Mouse (Mus musculus): Measurements from ENCODE around the gene Sdad1. TPM values are rescaled to one million over a fixed set of nuclear protein-coding genes. Genes with fewer than 3 reads are reported as not detected.

Gene Sdad1
- total RNA-seq, 2 experiments from 2014 or later: 15.8 to 17.4 TPM

DNA sequence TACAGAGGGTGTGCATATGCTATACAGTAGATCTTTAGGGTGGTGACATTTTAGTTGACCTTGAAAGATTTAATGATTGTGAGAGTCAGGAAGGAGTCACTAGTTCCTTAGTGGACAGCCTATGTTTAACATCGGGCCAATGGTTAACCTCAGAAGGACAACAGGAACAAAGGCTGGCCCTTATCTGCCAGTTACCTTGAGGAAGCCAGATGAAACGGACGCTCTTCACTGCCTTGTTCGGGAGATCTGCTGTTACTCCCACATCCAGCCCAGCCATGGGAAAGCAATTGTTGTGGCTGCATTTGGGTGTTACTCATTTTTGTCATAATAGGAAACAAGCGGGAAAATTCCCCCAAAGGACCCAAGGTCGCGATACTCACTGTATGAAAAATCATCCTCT is 3.5 kb upstream of the Sdad1 start:
- no peak for DNase-seq (ENCODE audit: low spot score)

DNA sequence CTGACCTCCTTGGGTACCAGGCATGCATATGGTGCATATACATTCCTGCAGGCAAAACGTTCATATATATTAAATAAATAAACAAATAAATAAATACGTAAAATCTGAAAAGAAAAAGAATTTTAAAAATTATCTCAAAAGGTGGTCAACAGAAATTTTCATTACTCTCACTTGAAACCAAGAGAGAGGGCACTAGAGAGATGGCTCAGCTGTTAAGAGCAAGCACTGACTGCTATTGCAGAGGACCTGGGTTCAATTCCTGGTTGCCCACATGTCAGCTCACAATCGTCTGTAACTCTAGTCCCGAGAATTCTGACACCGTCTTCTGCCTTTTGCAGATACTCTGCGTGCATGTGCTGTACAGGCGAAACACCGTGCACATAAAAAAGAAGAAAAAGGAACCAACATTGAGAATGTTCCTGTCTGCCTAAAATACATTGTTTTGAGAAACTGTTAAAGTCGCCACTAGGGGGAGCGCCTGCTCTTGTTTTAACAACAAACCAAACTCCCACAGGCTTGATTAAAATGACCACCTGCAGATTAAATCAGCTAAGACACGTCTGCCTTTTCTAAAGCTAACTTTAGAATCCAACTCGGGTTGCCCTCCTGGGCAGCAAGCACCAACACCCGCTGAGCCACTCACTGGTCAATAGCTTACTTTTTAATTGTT is 1.9 kb upstream of the Sdad1 start:
- peak; percentile 91 for DNase-seq (ENCODE audit: low spot score)

DNA sequence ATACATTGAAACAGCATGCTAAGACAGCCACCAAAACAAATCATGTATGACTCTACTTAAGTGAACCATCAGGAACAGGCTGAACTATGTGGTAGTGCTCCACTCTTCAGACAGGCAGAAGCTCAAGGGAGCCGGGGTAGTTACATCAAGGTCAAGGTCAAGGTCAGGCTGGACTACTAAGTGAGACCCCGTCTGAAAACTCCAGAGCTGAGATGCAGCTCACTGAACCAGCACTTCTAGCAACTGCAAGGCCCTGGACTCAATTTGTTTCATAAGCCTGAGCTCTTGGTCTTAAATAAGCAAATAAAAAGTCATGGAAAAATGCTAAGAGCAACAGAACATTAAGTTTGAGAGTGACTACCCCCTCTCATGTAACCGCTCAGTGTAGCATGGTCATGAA is 6.0 kb downstream of the Sdad1 start:
- no peak for DNase-seq (ENCODE audit: low spot score)

DNA sequence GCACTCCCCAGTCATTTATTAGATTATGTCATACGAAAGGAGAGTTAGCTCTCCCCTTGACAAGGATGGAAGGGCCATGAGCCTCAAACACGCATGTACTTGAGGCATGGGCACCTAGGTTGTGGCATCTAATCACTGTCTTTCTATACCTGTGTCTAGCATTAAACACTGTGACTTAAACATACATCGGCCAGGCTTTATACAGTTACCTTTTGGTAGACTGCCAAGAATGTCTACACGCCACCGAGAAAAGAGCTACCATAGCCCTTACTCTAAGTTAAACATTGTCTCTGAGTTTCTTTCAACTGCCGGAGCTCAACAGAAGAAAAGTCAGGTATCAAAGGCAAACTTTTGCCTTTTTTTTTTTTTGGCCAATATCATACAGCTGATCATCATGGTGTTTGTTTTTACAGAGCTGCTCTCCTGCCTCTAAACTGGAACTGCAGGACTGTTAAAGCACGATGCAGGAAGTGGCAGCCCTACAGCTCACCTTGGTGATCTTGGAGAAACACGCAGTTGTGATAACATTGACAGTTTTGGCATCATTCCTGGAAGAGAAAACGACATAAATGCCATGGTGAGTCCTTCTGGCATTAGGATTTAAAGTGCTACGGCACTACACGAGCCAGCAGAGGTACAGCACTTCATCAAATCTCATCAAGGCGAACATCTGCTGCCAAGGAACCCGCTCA is 8.0 kb downstream of the Sdad1 start:
- DNase-seq (ENCODE audit: low spot score): no peak

DNA sequence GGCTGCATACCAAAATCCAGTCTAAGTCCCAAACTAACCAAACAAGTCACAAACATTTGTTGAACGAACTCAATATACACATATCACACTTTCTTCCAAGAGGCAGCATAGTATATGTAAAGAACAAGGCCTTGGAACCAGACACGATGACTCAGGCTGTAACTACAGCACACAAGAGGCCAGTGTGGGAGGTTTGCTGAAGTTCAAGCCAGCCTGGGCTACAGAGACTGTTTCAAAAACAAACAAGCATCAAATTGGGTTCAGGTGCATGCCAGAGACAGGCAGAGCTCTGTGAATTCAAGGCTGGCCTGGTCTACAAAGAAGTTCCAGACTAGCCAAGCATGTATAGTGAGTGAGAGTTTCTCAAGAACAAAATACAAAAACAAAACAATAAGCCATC is 15.8 kb downstream of the Sdad1 start:
- DNase-seq (ENCODE audit: low spot score): no peak

DNA sequence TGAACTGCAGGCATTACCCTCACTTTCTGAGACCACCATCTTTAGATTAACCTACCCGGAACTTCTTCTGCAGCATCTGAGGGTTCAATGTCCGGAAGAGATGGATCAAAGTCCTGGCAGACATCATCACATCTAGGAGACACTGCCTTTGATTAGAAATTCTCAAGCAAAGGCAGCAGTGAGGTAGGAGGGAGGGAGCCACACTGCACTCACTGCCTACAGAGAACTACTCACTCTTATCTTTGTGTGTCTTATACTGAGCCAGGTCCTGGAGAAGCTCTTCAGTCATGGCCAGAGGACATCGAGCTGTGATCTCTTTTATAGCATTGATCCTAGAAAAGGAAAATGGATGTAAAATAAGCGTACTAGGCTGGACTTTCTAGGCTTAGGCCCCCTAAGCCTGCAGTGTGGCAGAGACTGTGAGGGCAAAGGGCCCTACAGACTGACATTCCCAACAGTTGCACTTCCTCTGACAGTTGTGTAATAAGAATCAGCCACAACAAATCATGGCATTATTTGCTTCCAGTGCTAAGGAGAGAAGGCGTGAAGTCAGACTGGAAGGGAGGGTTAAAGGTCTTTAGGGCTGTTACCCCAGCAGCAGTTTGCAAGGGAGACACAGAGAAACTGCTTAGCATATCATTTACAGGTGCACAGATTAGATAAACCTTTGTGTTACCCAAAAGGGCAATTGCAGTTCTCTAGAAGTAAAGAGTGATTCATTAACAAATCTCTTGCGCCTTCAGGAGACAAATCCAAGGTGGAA is 18.4 kb downstream of the Sdad1 start:
- DNase-seq (ENCODE audit: low spot score): no peak

DNA sequence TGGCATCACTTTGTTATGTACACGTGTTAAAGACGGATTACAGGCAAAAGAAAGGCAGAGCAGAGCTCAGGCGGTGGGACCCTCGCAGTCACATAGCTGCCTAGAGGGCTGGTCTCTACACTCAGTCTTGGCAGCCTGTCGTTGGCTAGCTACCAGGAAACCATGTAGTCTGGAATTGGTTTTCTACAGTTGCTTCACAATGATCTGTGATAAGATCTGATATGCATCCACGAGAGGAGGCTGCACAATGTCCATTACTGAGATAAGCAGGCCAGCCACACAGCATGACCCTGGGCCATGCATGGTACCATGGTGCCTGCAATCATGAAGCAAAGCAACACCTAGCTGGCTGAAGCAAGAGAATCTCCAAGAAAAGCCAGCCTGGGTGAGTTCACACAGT is 22.4 kb downstream of the Sdad1 start:
- DNase-seq (ENCODE audit: low spot score): no peak

DNA sequence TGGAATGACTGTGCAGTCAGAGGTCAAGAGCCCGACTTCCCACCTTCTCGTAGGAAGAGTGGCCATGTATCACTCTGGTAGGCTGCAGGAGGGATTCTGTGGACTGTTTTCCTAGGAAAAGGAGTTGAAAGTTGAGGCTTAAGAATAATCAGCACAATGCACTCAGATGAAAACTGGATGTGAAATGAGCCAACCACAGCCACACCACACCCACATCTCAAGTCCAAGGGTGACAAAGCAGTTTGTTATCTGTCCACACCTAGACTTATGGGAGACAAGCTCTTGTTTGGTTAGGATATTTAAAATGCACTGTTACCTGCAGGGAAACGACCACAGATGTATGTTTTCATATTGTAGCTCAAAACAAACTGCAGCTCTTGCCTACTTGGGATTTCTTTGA is 27.2 kb downstream of the Sdad1 start:
- DNase-seq (ENCODE audit: low spot score): peak; percentile 18

DNA sequence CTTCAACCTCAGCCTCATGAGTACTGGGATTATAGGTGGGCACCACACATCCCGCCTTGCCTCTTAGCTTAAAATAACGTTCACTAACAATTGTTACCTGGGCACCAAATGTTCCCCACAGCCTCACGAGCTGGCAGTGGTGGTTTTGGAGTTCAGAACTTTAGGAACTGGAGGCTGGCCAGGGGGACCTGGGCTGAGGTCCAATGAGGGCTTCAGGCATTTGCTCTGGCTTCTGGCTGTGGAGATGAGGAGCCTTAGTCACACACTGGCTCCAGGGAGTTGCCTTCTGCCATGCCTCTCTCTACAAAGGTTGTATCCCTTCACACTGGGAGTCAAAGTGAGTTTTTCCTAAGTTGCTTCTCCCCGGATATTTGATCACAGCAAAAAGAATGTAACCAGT is 27.7 kb downstream of the Sdad1 start:
- peak; percentile 30 for DNase-seq (ENCODE audit: low spot score)

DNA sequence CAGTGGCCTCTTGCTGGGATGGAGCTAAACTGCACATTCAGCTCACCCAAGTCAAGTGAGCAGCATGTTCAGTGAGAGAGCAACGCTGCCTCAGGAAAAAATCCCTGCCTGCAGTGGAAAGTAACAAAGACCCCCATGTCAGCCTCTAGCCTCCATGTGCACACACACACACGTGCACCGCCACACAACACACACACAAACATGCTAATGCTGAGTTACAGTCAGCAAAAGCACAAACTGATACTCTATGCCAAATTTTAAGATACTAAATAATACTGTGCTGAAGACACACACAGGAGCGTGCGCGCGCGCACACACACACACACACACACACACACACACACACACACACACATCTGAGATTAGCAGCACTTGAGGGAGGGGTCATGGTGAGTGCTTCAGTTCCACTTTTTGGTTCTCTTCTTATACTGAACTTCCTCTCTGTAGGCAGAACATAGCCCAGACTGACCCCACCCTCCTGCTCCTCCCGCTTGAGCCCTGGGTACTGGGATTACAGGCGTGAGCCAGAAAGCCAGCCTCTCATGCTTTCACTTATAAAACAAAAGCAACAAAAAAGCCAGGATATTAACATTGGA is 31.2 kb downstream of the Sdad1 start:
- DNase-seq (ENCODE audit: low spot score): peak; percentile 37

DNA sequence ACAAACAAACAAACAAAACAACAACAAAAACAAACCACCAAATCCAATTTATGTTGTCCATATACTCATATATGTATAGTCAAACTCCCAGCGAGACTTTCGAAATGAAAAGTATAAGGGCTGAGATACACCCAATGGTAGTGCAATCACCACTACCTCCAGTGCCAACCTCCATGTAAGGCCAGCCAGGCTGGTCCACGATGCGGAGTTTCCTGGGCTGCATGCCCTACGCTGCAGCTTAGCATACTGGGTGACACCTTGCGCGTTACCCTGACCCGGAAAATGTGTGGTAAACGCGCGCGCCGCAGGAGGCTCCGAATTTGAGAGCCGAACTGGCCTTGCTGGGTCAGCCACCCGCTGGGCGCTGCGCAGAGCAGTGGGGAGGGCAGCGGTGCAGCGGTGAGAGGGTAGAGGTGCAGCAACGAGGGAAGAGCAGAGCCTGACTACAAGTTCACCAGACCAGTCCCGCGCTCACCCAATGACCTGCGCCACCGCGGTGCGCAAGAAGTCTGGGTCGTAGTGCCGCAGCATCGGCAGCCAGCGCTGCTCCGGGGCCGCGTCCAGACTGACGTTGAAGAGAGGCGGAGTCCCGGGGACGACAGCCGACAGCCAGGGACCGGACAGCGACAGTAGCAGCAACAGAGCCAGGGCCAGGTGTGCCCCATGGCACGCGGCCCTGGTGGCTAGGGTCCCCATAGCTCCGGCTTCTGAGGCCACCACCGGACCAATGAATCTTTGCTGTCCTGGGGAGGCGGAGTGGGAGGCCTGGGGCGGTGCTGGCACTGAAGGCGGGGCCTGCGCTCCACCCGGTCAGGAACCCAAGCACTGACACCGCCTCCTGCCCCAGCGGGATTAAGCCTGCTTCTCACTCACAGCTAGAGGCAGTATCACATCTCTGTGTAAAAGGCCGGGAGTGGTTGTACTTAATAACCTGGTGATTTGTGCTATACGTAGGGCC is 32.6 kb downstream of the Sdad1 start, which contains the start of gene Naaa:
TSS of gene Naaa (minus strand) at position 734 of the 958 bp plus-strand sequence.
- peak; percentile 91 for DNase-seq (ENCODE audit: low spot score)

DNA sequence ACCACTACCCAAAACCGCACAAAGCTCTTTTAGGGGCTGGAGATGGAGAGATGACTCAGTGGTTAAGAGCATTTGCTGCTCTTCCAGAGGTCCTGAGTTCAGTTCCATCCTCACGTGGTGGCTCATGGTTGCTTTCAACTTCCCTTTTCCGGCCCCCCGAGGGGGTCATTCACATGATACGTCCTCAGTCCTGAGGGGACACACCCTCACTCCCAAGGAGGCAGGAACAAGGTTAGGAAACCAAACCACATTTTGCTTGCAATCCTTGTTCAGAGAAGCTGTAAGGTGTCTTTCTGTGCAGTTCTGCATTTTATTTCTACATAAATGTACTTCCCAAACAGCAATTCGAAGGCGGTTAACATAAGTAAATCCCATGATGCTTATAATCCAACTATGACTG is 39.8 kb downstream of the Sdad1 start:
- DNase-seq (ENCODE audit: low spot score): no peak

DNA sequence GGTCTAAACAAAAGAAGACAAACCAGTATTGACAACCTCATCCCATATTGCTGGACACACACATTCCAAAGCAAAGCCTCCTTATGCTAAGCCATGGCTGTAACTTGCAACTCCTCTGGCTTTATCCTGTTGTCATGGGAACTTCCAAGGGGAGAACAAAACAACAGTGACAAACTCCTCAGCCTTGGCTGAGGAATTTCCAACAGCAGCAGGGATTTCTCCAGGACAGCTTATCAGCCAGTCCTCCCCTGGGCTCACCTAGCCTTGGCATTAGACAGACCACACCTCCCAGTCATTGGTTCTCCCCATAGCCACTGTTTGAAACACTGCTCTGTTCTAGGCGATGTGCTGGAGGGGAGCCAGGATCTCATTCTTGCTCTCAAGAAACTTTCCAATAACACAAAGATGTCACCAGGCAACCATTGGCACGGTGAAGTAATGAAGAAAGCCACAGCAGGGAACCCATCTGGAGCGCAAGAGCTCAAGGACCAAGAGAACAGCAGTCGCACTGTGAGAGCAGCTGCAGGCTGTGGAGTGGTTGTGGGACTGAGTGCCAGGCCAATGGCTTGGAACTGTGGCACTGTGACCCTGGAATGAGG is 46.4 kb downstream of the Sdad1 start:
- DNase-seq (ENCODE audit: low spot score): peak; percentile 30

DNA sequence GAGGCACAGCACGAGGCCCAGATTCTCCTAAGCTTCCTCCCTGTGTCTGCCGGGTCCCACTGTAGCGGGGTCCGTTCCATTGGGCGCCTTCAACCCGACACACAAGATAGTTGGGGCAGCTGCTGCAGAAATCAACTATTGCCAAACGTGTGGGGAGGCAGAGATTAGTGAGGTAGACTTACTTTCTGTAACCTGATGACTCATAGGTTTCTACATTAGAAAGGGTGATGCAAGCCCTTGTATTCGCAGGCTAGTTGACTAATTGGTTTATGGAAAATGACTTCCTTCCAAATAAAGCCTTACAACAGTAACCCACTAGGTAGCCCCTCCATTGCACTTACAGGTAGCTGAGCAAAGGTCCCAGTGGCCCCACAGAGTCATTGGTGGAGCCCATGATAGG is 47.6 kb downstream of the Sdad1 start:
- no peak for DNase-seq (ENCODE audit: low spot score)

DNA sequence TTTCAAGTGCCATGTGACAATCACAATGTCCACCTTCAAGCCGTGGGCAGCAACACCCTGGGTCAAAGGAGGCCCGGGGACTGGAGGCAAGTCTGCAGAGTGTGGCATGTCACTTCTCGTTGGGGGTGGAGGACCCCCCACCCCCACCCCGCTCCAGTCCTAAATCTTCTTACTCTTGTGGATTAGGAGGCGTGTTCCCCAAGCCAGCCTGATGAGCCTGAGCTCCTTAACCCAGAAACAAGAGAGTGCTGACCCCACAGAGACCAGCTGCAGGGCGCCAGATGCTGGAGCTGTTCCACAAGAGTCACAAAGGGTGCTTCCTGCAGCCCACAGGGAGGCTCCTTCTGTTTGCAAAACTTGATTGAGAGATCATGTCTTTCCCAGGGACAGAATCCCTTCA is 54.1 kb downstream of the Sdad1 start, which contains the start of gene Ppef2:
TSS of gene Ppef2 (minus strand) at position 61 of the 400 bp plus-strand sequence.
- no peak for DNase-seq (ENCODE audit: low spot score)

DNA sequence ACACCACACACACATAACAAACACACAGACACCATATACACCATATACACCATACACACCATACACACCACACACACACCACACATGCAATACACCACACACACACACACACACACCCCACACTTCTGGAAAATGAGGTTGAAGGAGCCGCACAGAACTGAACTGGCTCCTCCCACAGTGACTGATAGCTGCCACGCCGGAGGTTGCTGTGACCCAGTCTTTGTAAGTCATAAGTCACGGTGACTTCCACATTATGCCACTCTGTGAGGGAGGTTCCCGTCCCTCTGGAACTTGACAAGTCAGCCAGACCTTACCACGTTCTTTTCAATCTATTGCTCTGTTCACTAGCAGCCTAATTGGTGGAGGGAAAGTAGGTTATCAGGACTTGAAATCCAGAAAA is 55.8 kb downstream of the Sdad1 start:
- no peak for DNase-seq (ENCODE audit: low spot score)

DNA sequence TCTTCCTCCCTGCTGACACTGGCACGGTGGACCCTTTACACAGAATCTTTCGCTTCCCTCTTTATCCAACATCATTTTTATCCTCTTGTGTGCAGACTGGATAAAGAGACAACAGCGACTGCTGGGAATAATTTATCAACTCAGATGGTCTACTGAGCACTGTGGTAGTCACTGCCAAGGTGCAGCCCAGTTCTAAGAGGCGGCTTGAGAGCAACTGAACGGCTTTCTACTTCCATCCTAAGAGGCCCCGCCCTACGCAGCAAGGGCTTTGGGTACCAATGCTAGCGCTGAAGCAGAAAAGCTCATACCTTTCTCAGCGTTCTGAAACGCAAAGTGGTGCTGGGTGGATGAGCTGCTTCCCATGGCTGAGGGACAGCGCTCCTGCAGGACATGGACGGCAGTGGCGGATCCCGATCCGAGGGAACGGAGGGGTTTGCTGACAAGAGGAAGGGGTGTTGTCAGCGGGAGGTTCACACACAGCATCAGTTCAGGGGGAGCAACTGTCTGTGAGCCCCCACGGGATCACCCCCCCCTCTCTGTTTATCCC is 57.4 kb downstream of the Sdad1 start:
- DNase-seq (ENCODE audit: low spot score): no peak

DNA sequence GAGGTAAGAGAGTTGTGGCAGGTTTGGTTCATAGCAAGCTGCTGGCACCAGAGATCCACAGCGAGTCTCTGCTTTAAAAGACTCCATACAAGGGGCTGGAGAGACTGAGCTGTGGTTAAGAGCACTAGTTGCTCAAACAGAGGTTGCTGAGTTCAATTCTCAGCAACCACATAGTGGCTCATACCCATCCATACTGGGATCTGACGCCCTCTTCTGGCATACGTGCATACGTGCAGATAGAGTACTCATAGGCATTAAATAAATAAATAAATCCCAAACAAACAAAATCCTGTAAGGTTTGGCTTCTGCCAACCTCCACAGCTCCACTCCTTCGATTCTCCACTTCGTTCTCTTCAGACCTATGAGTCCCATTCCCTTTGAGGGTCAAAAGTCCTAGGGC is 58.2 kb downstream of the Sdad1 start:
- DNase-seq (ENCODE audit: low spot score): no peak

DNA sequence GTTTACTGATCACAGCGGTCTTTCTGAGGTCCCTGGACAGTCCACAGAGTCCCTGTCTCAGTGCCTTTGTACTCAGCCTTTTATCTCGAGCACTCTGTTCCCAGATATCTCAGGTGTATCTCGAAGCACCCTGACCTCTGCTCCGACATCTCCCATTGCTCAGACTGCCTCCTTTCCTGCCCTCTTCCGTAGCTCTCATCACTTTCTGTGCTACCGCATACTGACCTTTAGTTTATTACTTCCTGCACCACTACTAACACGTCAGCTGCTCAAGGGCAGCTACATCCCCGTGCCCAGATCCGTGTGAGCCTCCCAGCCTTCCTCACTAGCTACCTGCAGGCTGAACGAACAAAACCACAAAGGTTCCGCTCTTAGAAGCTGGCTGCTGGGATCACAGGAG is 61.7 kb downstream of the Sdad1 start:
- no peak for DNase-seq (ENCODE audit: low spot score)

DNA sequence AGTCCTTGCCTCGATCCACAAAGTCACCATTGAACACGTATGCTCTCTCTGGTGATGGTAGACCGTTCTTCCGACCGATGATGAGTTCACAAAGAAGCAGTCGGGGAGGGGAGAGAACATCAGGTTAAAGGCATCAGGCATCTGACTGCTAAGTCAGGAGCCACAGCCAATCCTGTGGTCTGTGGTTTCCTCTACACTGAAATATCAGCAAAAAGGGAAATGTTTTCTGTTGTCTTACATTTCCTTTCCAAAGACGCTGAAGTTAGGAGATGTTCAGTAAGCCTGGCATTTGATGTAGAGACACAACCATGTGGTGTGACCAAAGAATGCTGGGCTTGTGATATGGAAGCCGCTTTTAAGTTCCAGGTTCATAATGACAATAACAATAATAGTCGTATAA is 64.8 kb downstream of the Sdad1 start:
- DNase-seq (ENCODE audit: low spot score): no peak
